Mouse (Mus musculus) heart, embryonic 12.5 days (tissue): ENCODE measurements at regions not wholly inside any gene's neighbourhood (a gene's known extent, or its start where the extent isn't known, plus 50 kb on each side); places are given as distances from the start of the nearest gene placed in this dataset.

Experiments used
- ATAC-seq: fragments of 200-750 bp; cut with Nextera tagmentation; 2 replicates; pipeline ENCODE4 v1.8.0; 2017; ENCODE audit warnings: moderate TSS enrichment, moderate library complexity; ENCODE audit not compliant: insufficient number of reproducible peaks, low FRiP score
- H3K27ac ChIP-seq: fragments of 300-500 bp; sonication (generic); 2 replicates; pipeline ENCODE4 v1.5.1; 2016; ENCODE audit warnings: mild to moderate bottlenecking, moderate library complexity; ENCODE audit not compliant: poor library complexity, severe bottlenecking
- H3K27me3 ChIP-seq: fragments of 300-500 bp; sonication (generic); replicated peaks from 2 replicates; pipeline ENCODE4 v1.6.1; 2016; ENCODE audit warnings: mild to moderate bottlenecking, moderate library complexity
- H3K36me3 ChIP-seq: fragments of 300-500 bp; sonication (generic); 2 replicates; pipeline ENCODE4 v1.6.1; 2016; ENCODE audit warnings: mild to moderate bottlenecking, moderate library complexity
- H3K4me1 ChIP-seq: fragments of 300-500 bp; sonication (generic); replicated peaks from 2 replicates; pipeline ENCODE4 v1.6.1; 2016; ENCODE audit warnings: mild to moderate bottlenecking
- H3K4me2 ChIP-seq: fragments of 300-500 bp; sonication (generic); 2 replicates; pipeline ENCODE4 v1.6.1; 2016; ENCODE audit warnings: mild to moderate bottlenecking, moderate library complexity
- H3K4me3 ChIP-seq: fragments of 300-500 bp; sonication (generic); 2 replicates; pipeline ENCODE4 v1.5.1; 2016; ENCODE audit warnings: mild to moderate bottlenecking
- H3K9ac ChIP-seq: fragments of 300-500 bp; sonication (generic); 2 replicates; pipeline ENCODE4 v1.6.1; 2016; ENCODE audit warnings: mild to moderate bottlenecking, moderate library complexity
- H3K9me3 ChIP-seq: fragments of 300-500 bp; sonication (generic); replicated peaks from 2 replicates; pipeline ENCODE4 v1.6.1; 2016; ENCODE audit warnings: mild to moderate bottlenecking, moderate library complexity
- WGBS: fragments of 180-500 bp; shearing (Covaris S2); methylation state at CpG from one replicate; pipeline ENCODE4 v1.1.7; 2016; 5-methylcytosine and 5-hydroxymethylcytosine counted together

DNA sequence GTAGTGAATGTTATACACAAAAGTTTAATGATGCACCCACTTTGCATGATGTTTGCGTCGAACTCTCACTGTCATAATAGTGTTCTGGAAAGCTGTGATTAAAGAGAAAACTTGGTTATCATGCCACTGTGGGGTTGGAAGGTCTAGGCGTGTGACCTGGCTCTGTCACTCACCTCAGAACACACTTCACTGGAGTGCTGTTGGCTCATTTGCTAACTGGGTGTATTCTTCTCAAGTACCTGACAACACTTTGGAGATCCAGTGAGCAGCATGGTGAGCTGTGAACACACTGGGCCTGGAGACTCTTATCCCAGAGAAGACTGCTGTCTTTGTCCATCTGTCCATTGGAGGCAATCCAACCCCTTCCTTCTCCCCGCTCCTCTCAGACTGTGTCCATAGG lies 98.9 kb upstream of the Kcnd3 start:
- Histone ChIP-seq H3K9ac (no peak overlapping the region), H3K4me2 (no peak overlapping the region), H3K9me3 (no peaks in the 10 kb centered on the region), H3K4me3 (no peak overlapping the region), H3K27me3 (no peaks in the 10 kb centered on the region), H3K4me1 (no peaks in the 10 kb centered on the region), H3K27ac (no peak overlapping the region), H3K36me3 (no peaks in the 10 kb centered on the region)
- ATAC-seq: no peak
- 72% methylated on average over 4 of the region's 4 CpGs for WGBS

DNA sequence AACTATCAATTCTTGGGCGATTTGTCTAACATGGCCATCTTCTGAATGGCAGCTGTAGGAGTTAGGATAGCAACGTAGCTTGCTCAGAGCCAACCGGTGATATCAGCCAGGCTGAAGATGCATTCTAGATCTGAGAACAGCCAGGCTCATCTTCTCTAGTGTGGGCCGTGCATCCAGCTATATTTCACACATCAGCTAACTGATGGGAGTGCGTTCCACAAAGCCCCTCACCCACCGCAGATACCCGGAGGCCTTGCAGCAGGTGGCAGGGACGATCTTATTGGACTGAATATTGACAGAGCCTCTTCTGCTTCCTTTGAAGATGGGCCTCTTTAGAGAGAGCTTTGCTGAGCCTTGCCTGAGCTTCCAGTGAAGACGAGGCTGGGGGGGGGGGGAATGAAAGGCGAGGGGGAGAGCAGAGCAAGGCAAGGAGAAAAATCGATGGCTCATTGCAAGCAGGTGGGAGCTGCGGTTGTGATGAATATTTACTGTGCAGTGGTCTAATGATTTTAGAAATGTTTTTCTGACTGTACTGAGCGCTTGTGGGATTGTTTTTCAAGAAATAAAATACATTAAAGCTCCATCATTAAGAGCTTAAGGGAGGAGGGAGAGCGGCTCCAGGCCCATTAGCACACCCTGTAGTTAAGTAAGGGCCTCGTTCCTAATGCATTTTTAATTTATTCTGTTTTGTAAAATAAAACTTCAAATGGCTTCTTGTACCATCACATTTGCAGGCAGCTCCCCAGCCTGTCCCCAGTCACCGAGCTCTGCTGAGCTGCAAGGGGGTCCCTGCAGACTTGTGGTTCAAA lies 97.8 kb upstream of the Kcnd3 start:
- Histone ChIP-seq H3K9ac (no peak overlapping the region), H3K36me3 (no peaks in the 10 kb centered on the region), H3K4me3 (no peak overlapping the region), H3K4me1 (no peaks in the 10 kb centered on the region), H3K27me3 (no peaks in the 10 kb centered on the region), H3K27ac (no peak overlapping the region), H3K4me2 (no peak overlapping the region), H3K9me3 (no peaks in the 10 kb centered on the region)
- 77% methylated on average over 16 of the region's 16 CpGs for WGBS
- ATAC-seq: no peak

DNA sequence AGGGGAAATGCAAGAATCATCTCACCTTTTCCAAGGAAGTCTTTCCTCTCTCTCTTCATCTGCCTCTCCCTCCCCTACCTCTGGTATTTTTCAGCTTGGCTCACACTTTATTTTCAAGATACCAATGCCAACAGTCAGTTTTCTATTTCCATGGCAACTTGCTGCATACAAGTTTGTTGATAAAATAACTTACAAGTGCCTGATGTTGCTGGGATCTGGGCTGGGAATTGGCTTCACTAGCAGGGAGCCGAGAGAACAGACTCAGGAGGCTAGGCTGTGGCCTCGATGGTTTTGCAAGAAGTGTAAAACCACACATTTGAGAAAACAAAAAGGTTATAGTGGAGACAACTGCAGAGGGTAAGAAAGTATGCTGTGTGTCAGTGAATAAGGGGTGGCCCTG lies 94.6 kb upstream of the Kcnd3 start:
- H3K4me1 ChIP-seq: no peaks in the 10 kb centered on the region
- no peak overlapping the region for H3K4me3 ChIP-seq
- H3K27me3 ChIP-seq: no peaks in the 10 kb centered on the region
- H3K36me3 ChIP-seq: no peaks in the 10 kb centered on the region
- WGBS: 58% methylated on average over 2 of the region's 2 CpGs
- no peak overlapping the region for H3K9ac ChIP-seq
- no peaks in the 10 kb centered on the region for H3K9me3 ChIP-seq
- no peak overlapping the region for H3K27ac ChIP-seq
- H3K4me2 ChIP-seq: no peak overlapping the region
- no peak for ATAC-seq

DNA sequence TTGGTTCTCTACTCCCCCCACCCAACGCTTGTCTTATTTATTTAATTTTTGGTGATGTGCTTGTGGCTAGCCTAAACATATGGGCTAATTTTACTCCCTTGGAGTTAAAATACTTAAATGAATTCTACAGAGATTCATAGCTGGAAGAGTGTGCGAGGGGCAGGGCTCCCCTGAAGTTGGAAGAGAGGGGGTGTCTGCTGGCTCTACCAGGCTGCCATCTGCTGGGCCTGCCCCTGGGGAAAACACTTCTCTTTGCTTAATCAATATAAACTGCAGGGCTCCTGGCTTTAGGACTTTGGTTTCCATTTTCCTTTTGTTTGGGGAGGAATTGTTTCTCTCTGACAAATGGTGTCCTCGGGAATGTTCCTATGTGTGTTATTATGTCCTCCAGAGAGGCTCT lies 92.5 kb upstream of the Kcnd3 start:
- no peaks in the 10 kb centered on the region; the same call in 1 of the 2 replicates for H3K4me1 ChIP-seq
- 63% methylated on average over 3 of the region's 3 CpGs for WGBS
- H3K36me3 ChIP-seq: no peaks in the 10 kb centered on the region
- no peak for ATAC-seq
- H3K27me3 ChIP-seq: no peaks in the 10 kb centered on the region
- no peak overlapping the region for H3K4me3 ChIP-seq
- no peak overlapping the region for H3K9ac ChIP-seq
- no peak overlapping the region for H3K27ac ChIP-seq
- no peak overlapping the region for H3K4me2 ChIP-seq
- no peaks in the 10 kb centered on the region for H3K9me3 ChIP-seq

DNA sequence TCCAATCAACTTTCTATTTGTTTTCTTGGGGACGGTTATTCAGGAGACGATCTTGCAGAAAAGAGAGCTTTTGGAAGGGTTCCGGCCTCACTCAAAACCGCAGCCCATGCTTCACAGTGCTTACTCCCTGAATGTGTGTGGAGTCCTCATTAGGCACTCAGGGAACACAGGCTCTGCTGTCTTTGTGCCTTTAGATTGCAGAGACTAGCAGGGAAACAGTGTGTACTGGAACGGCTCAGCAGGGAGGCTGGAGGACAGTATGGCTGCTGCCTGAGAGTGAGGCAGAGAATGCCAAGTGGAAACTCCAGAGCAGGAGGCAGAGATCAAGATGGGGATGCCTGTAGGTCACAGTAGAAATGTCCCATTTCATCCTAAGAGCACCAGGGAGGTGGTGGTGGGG lies 87.4 kb upstream of the Kcnd3 start:
- Histone ChIP-seq H3K27me3 (no peaks in the 10 kb centered on the region), H3K9ac (no peak overlapping the region), H3K36me3 (no peaks in the 10 kb centered on the region), H3K4me1 (peaks cover 22% of the 10 kb centered on the region), H3K27ac (no peak overlapping the region), H3K4me2 (no peak overlapping the region), H3K9me3 (no peaks in the 10 kb centered on the region), H3K4me3 (no peak overlapping the region)
- 81% methylated on average over 5 of the region's 5 CpGs for WGBS
- no peak for ATAC-seq

DNA sequence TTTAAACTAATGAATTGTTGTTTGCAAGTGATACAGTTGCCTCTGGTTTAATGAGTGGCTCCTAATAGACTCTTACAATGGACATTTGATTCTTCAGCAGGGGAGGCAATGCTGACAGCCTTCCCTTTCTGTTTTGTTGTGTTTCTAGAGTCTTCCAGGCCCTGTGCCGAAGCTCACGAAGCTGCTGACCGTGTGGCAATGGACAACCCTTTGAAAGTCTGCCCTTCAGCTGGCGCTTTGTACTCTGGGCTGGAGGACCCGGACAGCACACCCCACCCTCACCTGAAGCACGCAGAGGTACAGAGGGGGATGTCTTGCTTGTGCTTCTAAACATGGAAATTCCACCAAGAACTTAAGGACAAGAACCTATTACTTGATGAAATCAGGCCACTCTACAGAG lies 85.3 kb upstream of the Kcnd3 start:
- no peaks in the 10 kb centered on the region for H3K9me3 ChIP-seq
- H3K27ac ChIP-seq: no peak overlapping the region
- H3K4me3 ChIP-seq: no peak overlapping the region
- no peak overlapping the region for H3K9ac ChIP-seq
- no peaks in the 10 kb centered on the region for H3K27me3 ChIP-seq
- 85% methylated on average over 6 of the region's 6 CpGs for whole genome bisulfite sequencing
- H3K36me3 ChIP-seq: no peaks in the 10 kb centered on the region
- no peak for ATAC-seq
- H3K4me1 ChIP-seq: peaks cover 22% of the 10 kb centered on the region
- H3K4me2 ChIP-seq: no peak overlapping the region

DNA sequence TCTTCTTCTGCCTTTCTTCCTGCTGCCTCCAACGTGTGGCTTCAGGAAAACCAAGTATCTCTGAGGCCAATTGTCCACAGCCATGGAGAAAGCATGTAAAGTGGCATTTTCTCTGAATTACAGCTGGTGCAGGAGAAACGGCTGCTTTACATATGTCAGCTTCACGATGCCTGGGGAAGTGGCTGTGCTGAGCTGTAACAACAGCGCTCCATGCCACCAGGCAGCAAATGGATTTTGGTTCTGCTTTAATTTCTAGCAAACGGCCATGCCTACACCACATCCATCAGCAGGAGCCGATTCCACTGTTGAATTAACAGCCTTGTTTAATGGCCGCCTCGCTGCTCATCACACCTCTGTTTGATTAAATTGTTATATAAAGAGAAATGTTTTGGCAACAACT lies 84.2 kb upstream of the Kcnd3 start:
- H3K9ac ChIP-seq: no peak overlapping the region
- ATAC-seq: no peak
- no peaks in the 10 kb centered on the region for H3K9me3 ChIP-seq
- no peak overlapping the region for H3K4me3 ChIP-seq
- 73% methylated on average over 8 of the region's 8 CpGs for WGBS
- no peak overlapping the region for H3K27ac ChIP-seq
- H3K27me3 ChIP-seq: no peaks in the 10 kb centered on the region
- no peak overlapping the region for H3K4me2 ChIP-seq
- no peaks in the 10 kb centered on the region for H3K36me3 ChIP-seq
- H3K4me1 ChIP-seq: peaks cover 22% of the 10 kb centered on the region

DNA sequence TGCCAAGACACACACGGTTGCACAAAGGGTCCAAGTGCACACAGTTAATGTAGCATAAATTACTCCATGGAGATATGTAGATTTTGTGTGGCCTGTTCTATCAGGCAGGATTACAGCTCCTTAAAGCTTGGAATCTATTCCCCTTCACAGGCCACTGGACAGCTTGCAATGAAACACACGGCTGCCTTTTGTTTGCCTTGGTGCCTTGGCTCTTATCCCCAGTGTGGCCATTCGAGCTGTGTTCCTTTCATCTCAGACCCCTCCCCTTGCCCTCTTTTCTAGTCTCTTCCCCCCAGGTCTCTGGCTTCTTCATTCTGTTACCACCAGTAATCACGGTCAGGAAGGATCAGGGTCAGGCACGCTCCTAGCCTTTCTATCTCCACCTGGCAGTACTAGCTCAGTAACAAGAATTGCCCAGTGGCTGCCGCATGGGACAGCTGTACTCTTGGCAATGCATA lies 79.7 kb upstream of the Kcnd3 start:
- ATAC-seq: no peak
- H3K9me3 ChIP-seq: no peaks in the 10 kb centered on the region
- peaks cover 37% of the 10 kb centered on the region for H3K4me1 ChIP-seq
- WGBS: 75% methylated on average over 6 of the region's 6 CpGs
- H3K4me3 ChIP-seq: no peak overlapping the region
- no peaks in the 10 kb centered on the region for H3K27me3 ChIP-seq
- no peak overlapping the region for H3K9ac ChIP-seq
- H3K27ac ChIP-seq: no peak overlapping the region
- H3K36me3 ChIP-seq: no peaks in the 10 kb centered on the region
- H3K4me2 ChIP-seq: no peak overlapping the region

DNA sequence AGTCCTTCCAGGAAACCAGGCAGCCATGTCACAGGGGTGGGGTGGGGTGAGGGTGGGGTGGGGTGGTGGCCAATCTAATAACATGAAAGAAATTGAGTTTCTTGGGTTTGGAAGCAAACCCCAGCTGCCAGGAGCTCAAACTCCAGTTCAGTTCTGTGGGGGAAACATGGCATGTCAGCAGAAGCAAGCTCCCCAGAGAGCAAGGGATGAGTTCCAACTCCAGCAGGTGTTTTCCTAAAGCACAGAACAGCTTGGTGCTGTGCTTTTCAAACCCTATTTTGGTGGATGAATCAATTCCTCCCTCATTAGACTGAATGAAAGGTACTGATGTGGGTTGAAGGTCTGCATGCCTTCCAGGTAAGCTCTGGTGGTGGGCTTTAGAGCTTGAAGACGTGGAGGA lies 77.8 kb upstream of the Kcnd3 start:
- ATAC-seq: no peak
- H3K4me1 ChIP-seq: peaks cover 34% of the 10 kb centered on the region
- H3K9ac ChIP-seq: no peak overlapping the region
- WGBS: 78% methylated on average over 1 of the region's 1 CpGs
- H3K27me3 ChIP-seq: no peaks in the 10 kb centered on the region
- H3K27ac ChIP-seq: 0 out of 2 replicates have a peak overlapping the region, but pooled peaks have one; percentile 86
- H3K36me3 ChIP-seq: no peaks in the 10 kb centered on the region
- H3K9me3 ChIP-seq: no peaks in the 10 kb centered on the region
- H3K4me3 ChIP-seq: no peak overlapping the region
- H3K4me2 ChIP-seq: no peak overlapping the region

DNA sequence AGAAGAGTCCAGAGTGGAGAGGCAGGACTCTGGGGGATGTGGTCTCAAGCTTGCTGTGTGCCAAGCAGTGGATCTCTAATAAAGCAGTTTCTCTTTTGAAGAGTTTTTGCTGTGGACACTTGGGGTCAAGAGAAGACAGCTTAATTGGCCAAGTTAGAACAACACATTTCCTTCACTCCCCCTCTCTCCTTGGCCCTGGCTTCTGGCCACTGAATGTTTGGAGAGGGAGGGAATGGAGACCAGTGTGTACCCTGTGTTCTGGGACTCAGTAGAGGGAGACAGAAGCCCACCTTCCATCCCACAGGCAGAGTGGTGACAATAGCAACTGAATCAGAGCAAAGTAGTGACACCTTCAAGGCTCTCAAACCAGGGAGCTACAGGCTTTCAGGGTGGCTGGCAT lies 77.3 kb upstream of the Kcnd3 start:
- H3K27me3 ChIP-seq: no peaks in the 10 kb centered on the region
- no peaks in the 10 kb centered on the region for H3K36me3 ChIP-seq
- H3K9me3 ChIP-seq: no peaks in the 10 kb centered on the region
- no peak overlapping the region for H3K4me3 ChIP-seq
- H3K9ac ChIP-seq: no peak overlapping the region
- H3K4me1 ChIP-seq: peaks cover 39% of the 10 kb centered on the region
- H3K4me2 ChIP-seq: peak overlapping the region; percentile 63; the same call in 1 of the 2 replicates
- no peak for ATAC-seq
- peak overlapping the region; percentile 86 for H3K27ac ChIP-seq

DNA sequence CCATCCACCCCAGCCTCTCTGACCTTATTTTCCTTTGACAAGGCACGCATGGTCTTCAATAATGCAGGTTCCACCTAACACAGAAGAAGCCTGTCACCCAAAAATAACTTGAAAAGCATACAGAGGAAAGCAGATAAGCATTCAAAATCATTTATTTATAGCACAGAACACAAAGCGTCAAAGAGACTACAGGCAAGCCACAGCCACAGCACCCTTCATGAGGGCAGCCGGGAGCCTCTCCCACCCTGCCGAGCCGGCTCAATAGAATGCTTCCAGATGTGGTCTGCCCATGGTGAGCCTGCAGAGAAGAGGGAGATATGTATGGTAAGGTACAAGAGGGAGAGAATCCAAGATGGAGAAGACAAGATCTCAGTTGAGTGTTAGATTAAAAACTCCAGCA lies 76.7 kb upstream of the Kcnd3 start:
- no peaks in the 10 kb centered on the region for H3K36me3 ChIP-seq
- peak; percentile 76 for ATAC-seq
- H3K9ac ChIP-seq: no peak overlapping the region
- peak overlapping the region; percentile 32 for H3K4me3 ChIP-seq
- peak overlapping the region; percentile 86 for H3K27ac ChIP-seq
- H3K27me3 ChIP-seq: no peaks in the 10 kb centered on the region
- H3K4me2 ChIP-seq: peak overlapping the region; percentile 63
- WGBS: 29% methylated on average over 5 of the region's 5 CpGs
- H3K4me1 ChIP-seq: peaks cover 39% of the 10 kb centered on the region
- no peaks in the 10 kb centered on the region for H3K9me3 ChIP-seq

DNA sequence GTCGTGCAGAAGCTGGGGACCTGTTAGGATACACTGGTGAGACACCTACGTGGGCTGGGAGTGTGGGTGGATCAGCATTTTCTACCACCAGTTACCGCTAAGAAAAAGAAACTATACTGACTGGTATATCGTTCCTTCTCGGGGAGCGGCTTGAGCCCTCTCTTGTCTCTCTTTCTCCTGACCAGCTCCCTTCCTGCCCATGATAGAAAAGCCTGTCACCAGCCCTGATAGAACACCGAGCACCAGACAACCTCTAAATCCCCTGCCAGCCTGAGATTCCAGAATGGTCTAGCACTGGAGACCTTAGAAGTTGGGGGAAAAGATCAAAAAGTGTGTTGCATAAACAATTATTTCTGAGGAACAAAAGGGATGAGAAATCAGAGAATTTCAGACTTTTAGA lies 76.3 kb upstream of the Kcnd3 start:
- H3K27ac ChIP-seq: peak overlapping the region; percentile 86
- no peaks in the 10 kb centered on the region for H3K27me3 ChIP-seq
- no peaks in the 10 kb centered on the region for H3K9me3 ChIP-seq
- peaks cover 39% of the 10 kb centered on the region for H3K4me1 ChIP-seq
- peak overlapping the region; percentile 32 for H3K4me3 ChIP-seq
- H3K36me3 ChIP-seq: no peaks in the 10 kb centered on the region
- no peak for ATAC-seq
- 29% methylated on average over 7 of the region's 7 CpGs for WGBS
- peak overlapping the region; percentile 63 for H3K4me2 ChIP-seq
- no peak overlapping the region for H3K9ac ChIP-seq
